Mouse (Mus musculus): ENCODE results near the gene Card11. TPM values are rescaled to one million over a fixed set of nuclear protein-coding genes. Genes with fewer than 3 reads are reported as not detected.

Card11 gene
- 0.07 TPM in 1 of 2 replicates, not detected in the other for polyA plus RNA-seq (2015; fragmentation: Nextera tagmentation; extraction: Ambion mirVana)

DNA sequence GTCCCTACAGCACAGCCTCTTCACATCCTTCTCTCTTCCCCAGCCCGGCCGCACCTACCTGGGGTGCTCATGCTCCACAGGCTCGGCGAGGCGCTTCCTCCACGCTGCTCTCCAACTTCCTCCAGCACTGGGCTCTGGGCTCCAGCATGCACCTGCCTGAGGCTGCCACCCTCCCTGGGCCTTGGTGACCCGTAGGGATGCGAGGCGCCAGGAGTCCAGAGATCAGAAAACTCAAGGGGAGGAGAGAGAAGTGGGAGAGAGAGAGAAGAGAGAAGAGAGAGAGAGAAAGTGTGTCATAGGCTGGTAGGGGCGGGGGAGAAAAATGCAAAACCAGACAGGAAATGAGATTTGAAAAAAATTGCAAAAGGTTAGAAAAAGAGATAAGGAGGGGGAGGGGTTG lies at the start of gene Card11:
Card11 (minus strand) TSS at position 234 of the 400 bp plus-strand sequence.
- no peaks in the 10 kb centered on the region for H3K27me3 ChIP-seq
- WGBS = 76% methylated on average over 10 of the region's 10 CpGs
- no peak within 1 kb of the TSS for H3K4me3 ChIP-seq (replicated peaks)

DNA sequence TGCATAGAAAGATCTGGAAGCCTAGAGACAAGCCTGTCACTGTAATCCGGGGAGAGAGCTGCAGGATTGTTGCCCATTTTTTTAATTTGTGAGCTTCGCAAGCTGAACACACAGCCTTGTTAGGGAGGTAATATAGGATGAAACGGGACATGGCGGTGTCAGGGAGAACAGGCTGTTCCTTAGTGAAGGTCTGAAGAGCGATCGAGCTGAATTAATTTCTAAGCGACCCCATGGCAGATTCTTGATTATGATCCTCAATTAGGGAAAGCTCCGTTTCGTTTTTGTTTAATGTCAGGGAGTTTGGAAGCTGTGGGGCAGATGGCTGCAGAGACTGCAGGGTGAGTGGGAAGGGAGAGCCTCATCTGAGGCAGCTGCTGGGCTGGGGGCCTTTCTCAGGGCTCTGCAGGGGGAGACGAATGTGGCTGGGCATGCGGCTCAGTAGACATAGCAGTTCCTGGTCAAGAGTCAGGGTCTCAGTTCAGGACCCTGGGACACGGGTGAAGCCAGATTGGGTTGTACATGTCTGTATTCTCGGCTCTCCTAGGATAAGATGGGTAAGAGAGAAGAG lies 47.4 kb upstream of the Card11 start:
- Histone ChIP-seq H3K4me3 (replicated peaks) (no peak overlapping the region), H3K4me2 (replicated peaks) (0 out of 2 replicates have a peak overlapping the region, but pooled peaks have one; percentile 1), H3K27ac (no peak overlapping the region), H3K9me3 (peaks cover 8% of the 10 kb centered on the region; the same call in 1 of the 2 replicates), H3K36me3 (no peaks in the 10 kb centered on the region), H3K9ac (replicated peaks) (no peak overlapping the region), H3K27me3 (no peaks in the 10 kb centered on the region), H3K4me1 (replicated peaks) (peaks cover 6% of the 10 kb centered on the region)
- WGBS = 63% methylated on average over 13 of the region's 13 CpGs
- no peak for ATAC-seq

More for the DNA sequence above, at the start of gene Card11:
- Histone ChIP-seq H3K9me3 (no peaks in the 10 kb centered on the region), H3K27ac (no peak within 1 kb of the TSS), H3K4me2 (replicated peaks) (no peak within 1 kb of the TSS), H3K36me3 (no peaks in the 10 kb centered on the region), H3K9ac (replicated peaks) (no peak within 1 kb of the TSS), H3K4me1 (replicated peaks) (no peaks in the 10 kb centered on the region)
- ATAC-seq = no peak

DNA sequence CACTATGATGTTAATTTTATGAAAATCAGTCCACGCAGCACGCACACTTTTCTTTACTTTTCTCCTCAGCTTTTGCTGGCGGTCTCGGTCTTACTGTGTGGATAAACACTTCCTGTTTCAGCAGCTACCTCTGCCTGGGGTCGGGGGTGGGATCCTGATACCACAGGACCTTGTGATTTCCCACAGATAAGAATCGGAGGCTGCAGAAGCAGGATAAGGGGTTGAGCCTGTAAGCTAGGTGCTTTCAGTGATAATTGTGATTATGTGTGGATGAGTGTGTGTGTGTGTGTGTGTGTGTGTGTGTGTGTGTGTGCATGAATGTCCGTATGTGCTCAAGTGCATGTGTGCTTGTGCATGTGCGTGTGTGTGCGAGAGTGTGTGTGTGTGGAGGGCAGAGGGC lies 44.6 kb upstream of the Card11 start:
- Histone ChIP-seq H3K9me3 (no peaks in the 10 kb centered on the region), H3K4me1 (replicated peaks) (peaks cover 6% of the 10 kb centered on the region), H3K27me3 (no peaks in the 10 kb centered on the region), H3K27ac (no peak overlapping the region), H3K36me3 (no peaks in the 10 kb centered on the region), H3K4me3 (replicated peaks) (no peak overlapping the region), H3K9ac (replicated peaks) (no peak overlapping the region), H3K4me2 (replicated peaks) (no peak overlapping the region)
- ATAC-seq = no peak
- WGBS = 73% methylated on average over 9 of the region's 9 CpGs

DNA sequence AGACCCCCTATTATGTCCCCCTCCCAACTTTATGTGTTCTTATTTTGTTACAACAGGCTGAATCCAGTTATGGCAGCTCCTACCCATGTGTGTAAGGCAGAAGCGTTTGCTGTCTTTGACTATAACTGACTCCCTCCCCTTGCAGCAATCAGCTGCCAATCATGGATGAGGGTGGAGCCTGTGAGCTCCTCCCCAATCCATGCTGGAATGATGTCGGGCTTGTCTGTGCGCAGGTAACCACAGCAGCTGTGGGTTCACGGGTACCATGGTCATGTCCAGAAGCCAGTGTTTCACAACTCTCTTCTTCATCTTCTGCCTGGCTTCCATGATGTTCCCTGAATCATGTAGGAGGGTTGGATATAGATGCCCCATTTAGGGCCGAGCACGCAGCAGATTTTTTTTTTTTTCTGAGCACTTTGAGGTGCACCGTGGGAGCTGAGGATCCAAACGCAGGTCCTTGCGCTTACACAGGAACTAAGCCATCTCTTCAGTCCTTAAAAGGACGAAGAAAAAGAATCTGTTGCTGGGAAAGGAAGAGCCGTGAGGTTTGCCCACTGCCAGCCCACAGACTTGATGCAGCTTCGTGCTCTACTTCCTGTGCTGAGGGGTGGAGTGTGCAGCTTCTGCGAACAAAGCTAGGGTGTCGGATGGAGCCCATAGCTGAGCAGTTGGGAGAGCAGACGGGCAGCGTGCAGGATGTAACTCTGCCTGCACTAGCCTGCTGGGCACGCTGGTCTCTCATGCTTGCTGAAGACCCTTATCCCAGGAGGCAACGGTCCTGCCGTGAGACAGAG lies 43.5 kb upstream of the Card11 start:
- H3K4me3 ChIP-seq (replicated peaks) = no peak overlapping the region
- no peaks in the 10 kb centered on the region for H3K9me3 ChIP-seq
- peaks cover 6% of the 10 kb centered on the region for H3K4me1 ChIP-seq (replicated peaks)
- no peak overlapping the region for H3K4me2 ChIP-seq (replicated peaks)
- H3K9ac ChIP-seq (replicated peaks) = no peak overlapping the region
- H3K27ac ChIP-seq = no peak overlapping the region
- no peaks in the 10 kb centered on the region for H3K27me3 ChIP-seq
- no peak for ATAC-seq
- 67% methylated on average over 19 of the region's 19 CpGs for WGBS
- H3K36me3 ChIP-seq = no peaks in the 10 kb centered on the region

DNA sequence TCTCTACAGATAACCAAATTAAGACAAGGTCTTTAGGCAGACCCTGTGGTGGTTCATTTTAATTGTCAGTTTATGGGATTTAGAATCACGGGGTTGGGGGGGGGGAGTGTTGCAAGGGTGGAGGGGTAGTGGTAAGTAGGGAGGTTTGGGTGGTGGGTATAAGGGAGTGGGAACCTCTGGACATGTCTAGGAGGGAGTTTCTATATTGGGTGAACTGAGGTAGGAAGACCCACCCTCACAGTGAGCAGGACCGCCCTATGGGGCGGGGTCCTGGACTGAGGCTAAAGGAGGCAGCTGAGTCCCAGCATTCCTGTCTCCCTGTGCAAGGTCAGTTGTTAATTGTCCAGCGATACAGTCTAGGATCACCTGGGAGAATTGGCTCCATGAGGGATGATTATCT lies 42.0 kb upstream of the Card11 start:
- H3K9ac ChIP-seq (replicated peaks) = no peak overlapping the region
- no peak for ATAC-seq
- no peak overlapping the region for H3K27ac ChIP-seq
- H3K36me3 ChIP-seq = no peaks in the 10 kb centered on the region
- 93% methylated on average over 4 of the region's 4 CpGs for WGBS
- H3K4me3 ChIP-seq (replicated peaks) = no peak overlapping the region
- H3K9me3 ChIP-seq = no peaks in the 10 kb centered on the region
- H3K27me3 ChIP-seq = no peaks in the 10 kb centered on the region
- 0 out of 2 replicates have a peak, but pooled peaks cover 2% of the 10 kb centered on the region for H3K4me1 ChIP-seq (replicated peaks)
- no peak overlapping the region for H3K4me2 ChIP-seq (replicated peaks)

DNA sequence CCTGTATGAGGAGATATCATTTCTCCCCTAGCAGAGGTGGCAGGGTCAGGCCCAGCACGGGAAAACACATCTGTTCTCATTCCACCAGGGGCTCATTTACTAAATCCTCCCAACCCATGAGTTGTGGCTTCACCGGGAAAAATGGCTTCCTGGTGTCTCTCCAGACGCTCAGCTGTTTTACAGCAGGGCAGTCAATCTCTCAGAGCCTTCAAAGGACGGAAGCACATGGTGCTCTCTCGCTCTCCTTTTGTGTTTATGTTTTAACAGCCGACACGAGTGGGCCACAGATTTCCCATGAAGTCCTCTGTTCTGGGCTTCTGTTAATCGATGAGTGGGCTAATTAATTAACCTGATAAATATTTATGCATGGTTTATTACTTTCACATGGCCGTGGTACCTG lies 40.5 kb upstream of the Card11 start:
- no peaks in the 10 kb centered on the region for H3K9me3 ChIP-seq
- 59% methylated on average over 9 of the region's 9 CpGs for WGBS
- H3K36me3 ChIP-seq = no peaks in the 10 kb centered on the region
- no peak overlapping the region for H3K4me2 ChIP-seq (replicated peaks)
- 0 out of 2 replicates have a peak, but pooled peaks cover 3% of the 10 kb centered on the region for H3K4me1 ChIP-seq (replicated peaks)
- H3K27me3 ChIP-seq = no peaks in the 10 kb centered on the region
- ATAC-seq = no peak
- no peak overlapping the region for H3K4me3 ChIP-seq (replicated peaks)
- no peak overlapping the region for H3K27ac ChIP-seq
- no peak overlapping the region for H3K9ac ChIP-seq (replicated peaks)

DNA sequence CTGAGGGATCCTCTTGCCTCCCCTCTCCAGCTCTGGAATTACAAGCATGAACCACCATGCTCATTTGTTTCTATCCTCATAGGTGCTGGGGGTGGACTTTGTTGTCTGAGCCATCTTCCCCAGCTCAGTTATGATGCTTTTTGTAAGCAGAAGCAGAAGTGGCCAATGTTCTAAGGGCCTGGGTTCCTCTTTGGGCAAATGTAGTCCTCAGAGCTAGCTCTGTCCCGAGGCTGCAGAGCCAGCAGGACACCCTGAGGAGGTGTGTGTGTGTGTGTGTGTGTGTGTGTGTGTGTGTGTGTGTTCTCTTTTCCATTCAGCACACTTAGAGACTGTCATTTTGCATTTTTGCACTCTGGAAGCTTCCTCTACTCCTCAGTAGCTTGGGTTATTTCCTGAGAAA lies 38.0 kb upstream of the Card11 start:
- WGBS = 55% methylated on average over 1 of the region's 1 CpGs
- no peaks in the 10 kb centered on the region for H3K9me3 ChIP-seq
- no peak for ATAC-seq

DNA sequence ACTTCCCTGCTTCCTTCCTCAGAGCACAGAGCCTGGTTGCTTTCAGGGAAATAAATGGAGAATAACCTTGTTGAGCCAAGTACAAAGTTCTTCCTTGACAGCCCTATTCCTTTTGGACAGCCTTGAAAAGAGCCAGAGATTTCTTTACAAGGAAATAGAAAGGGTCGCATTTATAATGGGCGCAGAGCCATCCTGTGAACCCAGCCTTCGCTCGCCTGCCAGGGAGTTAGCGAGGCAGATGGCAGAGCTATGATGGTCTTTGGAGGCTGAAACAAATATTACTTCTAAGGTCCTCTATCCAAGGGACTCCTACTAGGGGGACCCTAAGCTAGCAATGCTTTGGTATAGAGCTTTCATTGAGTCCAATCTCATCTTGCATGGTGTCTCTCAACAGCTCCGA lies 35.0 kb upstream of the Card11 start:
- H3K27ac ChIP-seq = no peak overlapping the region

More for the DNA sequence above, 38.0 kb upstream of the Card11 start:
- Histone ChIP-seq H3K36me3 (no peaks in the 10 kb centered on the region), H3K27ac (no peak overlapping the region), H3K4me3 (replicated peaks) (no peak overlapping the region), H3K4me2 (replicated peaks) (no peak overlapping the region), H3K9ac (replicated peaks) (no peak overlapping the region), H3K4me1 (replicated peaks) (0 out of 2 replicates have a peak, but pooled peaks cover 6% of the 10 kb centered on the region), H3K27me3 (no peaks in the 10 kb centered on the region)

DNA sequence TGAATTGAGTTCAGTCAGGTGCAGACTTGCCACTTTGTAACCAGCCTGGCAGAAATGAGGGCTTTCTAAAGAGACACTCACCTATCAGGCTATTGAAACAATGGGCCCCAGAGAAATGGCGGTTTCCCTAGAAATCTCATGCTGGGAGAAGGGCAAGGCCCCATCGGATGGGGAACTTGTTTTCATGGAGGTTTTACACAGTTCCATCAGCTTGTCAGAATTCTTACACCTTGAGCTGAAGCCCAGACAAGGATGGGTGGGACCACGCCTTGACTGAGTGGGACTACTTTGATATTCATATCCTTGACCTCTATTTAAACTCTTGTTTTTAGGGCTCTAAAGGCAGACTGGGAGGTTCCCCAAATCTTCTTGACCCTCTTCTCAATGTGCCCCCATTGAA lies 33.9 kb upstream of the Card11 start:
- ATAC-seq = no peak
- no peaks in the 10 kb centered on the region for H3K9me3 ChIP-seq
- H3K9ac ChIP-seq (replicated peaks) = no peak overlapping the region
- 85% methylated on average over 3 of the region's 3 CpGs for WGBS
- H3K4me3 ChIP-seq (replicated peaks) = no peak overlapping the region
- H3K27me3 ChIP-seq = no peaks in the 10 kb centered on the region
- no peaks in the 10 kb centered on the region for H3K36me3 ChIP-seq
- H3K27ac ChIP-seq = no peak overlapping the region
- 0 out of 2 replicates have a peak, but pooled peaks cover 6% of the 10 kb centered on the region for H3K4me1 ChIP-seq (replicated peaks)
- H3K4me2 ChIP-seq (replicated peaks) = no peak overlapping the region

More for the DNA sequence above, 35.0 kb upstream of the Card11 start:
- Histone ChIP-seq H3K4me1 (replicated peaks) (0 out of 2 replicates have a peak, but pooled peaks cover 6% of the 10 kb centered on the region), H3K9me3 (no peaks in the 10 kb centered on the region), H3K9ac (replicated peaks) (no peak overlapping the region), H3K27me3 (no peaks in the 10 kb centered on the region), H3K36me3 (no peaks in the 10 kb centered on the region), H3K4me3 (replicated peaks) (no peak overlapping the region), H3K4me2 (replicated peaks) (no peak overlapping the region)
- ATAC-seq = no peak
- 80% methylated on average over 6 of the region's 6 CpGs for WGBS

DNA sequence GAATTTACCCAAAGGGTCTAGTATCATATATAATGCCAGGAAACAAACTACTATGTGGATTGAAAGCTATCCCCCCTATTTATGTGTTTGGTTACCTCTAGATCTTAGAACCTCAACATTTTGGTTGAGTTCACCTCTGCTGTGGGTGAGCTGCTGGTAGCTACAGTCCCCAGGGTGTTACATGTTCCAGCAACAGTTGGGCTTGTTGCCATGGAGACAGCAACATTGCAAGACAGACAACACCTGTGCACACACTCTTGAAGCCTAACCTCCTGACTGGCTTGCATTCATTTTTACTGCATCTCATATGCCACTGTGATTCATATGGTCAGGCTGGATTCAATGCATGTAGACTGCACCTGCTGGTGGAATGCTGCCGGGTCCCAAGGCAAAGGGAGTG lies 32.6 kb upstream of the Card11 start:
- no peak overlapping the region for H3K27ac ChIP-seq
- WGBS = 88% methylated on average over 1 of the region's 1 CpGs
- H3K9me3 ChIP-seq = no peaks in the 10 kb centered on the region
- no peak overlapping the region for H3K4me3 ChIP-seq (replicated peaks)
- H3K4me1 ChIP-seq (replicated peaks) = 0 out of 2 replicates have a peak, but pooled peaks cover 6% of the 10 kb centered on the region
- no peaks in the 10 kb centered on the region for H3K36me3 ChIP-seq
- no peak for ATAC-seq
- H3K9ac ChIP-seq (replicated peaks) = no peak overlapping the region
- H3K27me3 ChIP-seq = no peaks in the 10 kb centered on the region
- no peak overlapping the region for H3K4me2 ChIP-seq (replicated peaks)

DNA sequence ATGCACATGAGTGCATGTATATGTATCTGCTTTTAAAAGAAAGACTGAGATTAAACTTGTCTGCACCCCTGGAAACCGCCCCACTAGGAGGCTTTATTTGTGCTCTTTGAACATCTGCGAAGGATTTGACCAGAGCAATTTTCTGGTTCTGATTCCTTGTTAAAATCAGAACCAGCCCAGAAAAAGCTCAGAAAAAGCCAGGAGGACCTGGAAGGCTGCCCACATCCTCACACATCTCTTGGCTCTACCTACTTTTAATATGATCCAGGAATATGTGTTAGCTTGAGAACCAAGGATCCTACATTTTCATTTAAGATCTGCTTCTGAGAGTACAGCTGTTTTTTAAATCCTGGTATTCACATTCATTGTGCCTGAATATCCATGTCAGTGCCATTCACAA lies 29.0 kb upstream of the Card11 start:
- no peaks in the 10 kb centered on the region for H3K36me3 ChIP-seq
- 88% methylated on average over 2 of the region's 2 CpGs for WGBS
- H3K27ac ChIP-seq = no peak overlapping the region
- H3K27me3 ChIP-seq = no peaks in the 10 kb centered on the region
- ATAC-seq = no peak
- H3K4me3 ChIP-seq (replicated peaks) = no peak overlapping the region
- H3K4me1 ChIP-seq (replicated peaks) = no peaks in the 10 kb centered on the region
- no peak overlapping the region for H3K9ac ChIP-seq (replicated peaks)
- no peak overlapping the region for H3K4me2 ChIP-seq (replicated peaks)
- H3K9me3 ChIP-seq = no peaks in the 10 kb centered on the region

DNA sequence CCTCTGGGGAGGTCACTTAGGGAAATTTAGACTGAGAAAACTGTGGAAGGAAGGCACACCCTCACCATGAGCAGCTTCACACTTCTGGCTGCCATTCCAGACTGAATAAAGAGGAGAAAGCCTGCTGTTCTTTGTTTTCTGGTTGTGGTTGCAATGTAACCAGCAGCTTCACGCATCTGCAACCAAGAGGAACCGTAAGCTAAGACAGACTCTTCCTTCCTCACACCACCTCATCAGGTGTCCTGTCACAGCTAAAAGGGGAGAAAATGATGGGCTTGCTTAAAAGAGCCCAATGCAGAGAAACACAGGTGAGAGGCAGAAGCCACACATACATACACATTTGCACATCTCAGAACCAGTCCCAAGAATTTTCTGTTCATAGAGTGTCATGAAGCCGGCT lies 25.3 kb upstream of the Card11 start:
- Histone ChIP-seq H3K27me3 (no peaks in the 10 kb centered on the region), H3K4me2 (replicated peaks) (no peak overlapping the region), H3K9me3 (peaks cover 18% of the 10 kb centered on the region), H3K27ac (no peak overlapping the region), H3K4me1 (replicated peaks) (no peaks in the 10 kb centered on the region), H3K4me3 (replicated peaks) (no peak overlapping the region), H3K9ac (replicated peaks) (no peak overlapping the region), H3K36me3 (no peaks in the 10 kb centered on the region)
- ATAC-seq = no peak
- 98% methylated on average over 3 of the region's 3 CpGs for WGBS

Measured in midbrain, embryonic 13.5 days (tissue).